Mouse (Mus musculus) mouse embryonic stem cell (cell line): Measurements from ENCODE around the gene Fastkd3.

ENCODE experiments used
- in situ Hi-C, 2 experiments: fragments of 300-500 bp; cut with MboI; formaldehyde crosslinking; loops; 1 replicate in 1 of 2; 3 replicates in 1 of 2; pipeline ENCODE4 v1.14.3; 2019 to 2020; ENCODE audit warnings: low sequenced_read_pairs in 2 of 2, low pct_unique_long_range_greater_than_20kb in 1 of 2, mixed read lengths in 1 of 2; ENCODE audit not compliant: unreplicated experiment in 1 of 2

Gene Fastkd3

GRCm38 (mm10) chr13:68598953-68599352 is 16.9 kb downstream of the Fastkd3 start:
- in situ Hi-C loops: loop anchor here in 1 of 2 experiments (25.0 kb wide), 1 partner anchor 1038 kb away; no protein-coding TSS in a partner anchor

- in situ Hi-C loops: loop anchor here in 1 of 2 experiments (10.0 kb wide), 2 partner anchors 404 to 864 kb away; no protein-coding TSS in a partner anchor
Measured at GRCm38 (mm10) chr13:68601184-68601583, 19.1 kb downstream of the Fastkd3 start.

GRCm38 (mm10) chr13:68603085-68603484 is 21.1 kb downstream of the Fastkd3 start:
- in situ Hi-C loops: loop anchor here in 1 of 2 experiments (10.0 kb wide), 2 partner anchors 402 to 862 kb away; no protein-coding TSS in a partner anchor

GRCm38 (mm10) chr13:68605689-68606126 is 23.7 kb downstream of the Fastkd3 start:
- in situ Hi-C loops: loop anchor here in 1 of 2 experiments (10.0 kb wide), 2 partner anchors 399 to 859 kb away; no protein-coding TSS in a partner anchor

- in situ Hi-C loops: loop anchor here in 1 of 2 experiments (10.0 kb wide), 2 partner anchors 397 to 857 kb away; no protein-coding TSS in a partner anchor
Measured at GRCm38 (mm10) chr13:68607652-68608405, 25.8 kb downstream of the Fastkd3 start.

GRCm38 (mm10) chr13:68622792-68623191 is 40.8 kb downstream of the Fastkd3 start:
- in situ Hi-C loops: no loop called here

- in situ Hi-C loops: no loop called here
Measured at GRCm38 (mm10) chr13:68627041-68627440, 45.0 kb downstream of the Fastkd3 start.
